14 mouse cellular contexts compared by ENCODE assay signal in the genomic region with DNA sequence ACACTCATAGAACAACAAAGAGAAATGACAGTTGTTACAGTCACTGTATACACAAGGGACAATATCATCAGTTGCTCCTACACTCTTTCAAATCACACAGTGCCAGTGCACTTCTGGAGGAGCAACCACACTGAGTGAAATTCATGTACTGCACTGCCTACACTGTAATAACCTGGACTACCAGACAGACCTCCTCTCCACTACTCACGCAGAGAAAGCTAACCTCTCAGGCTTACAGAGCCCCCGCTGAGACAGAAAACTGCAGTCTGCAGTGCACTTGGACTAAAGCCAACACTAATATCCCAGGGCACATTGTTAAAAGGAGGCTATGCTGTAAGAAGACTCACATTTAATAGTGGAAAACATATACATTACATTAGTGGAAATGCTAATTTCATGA.
DNase-seq lines count a peak whose midpoint lies in the region; ATAC-seq and TF ChIP-seq lines count a peak whose summit lies in the region.
"Had no signal": no experiment of that assay in that cellular context is flagged by ENCODE, and none has a peak within 500 bp of the region (broad histone marks: within the 10 kb centered on the region; RNA-seq: fewer than 3 reads in every experiment).

No protein-coding gene starts in this region.

- no peak overlapping the region for H3K4me2 ChIP-seq in hindbrain, embryonic 12.5 days (replicated peaks)
- H3K4me2 ChIP-seq in embryonic facial prominence, embryonic 12.5 days (replicated peaks), result no peak overlapping the region
- no peak overlapping the region for H3K4me2 ChIP-seq in limb, embryonic 14.5 days (replicated peaks; ENCODE audit: low read depth, low read length, severe bottlenecking)
- H3K4me2 ChIP-seq: liver, embryonic 12.5 days had no signal

- no peaks in the 10 kb centered on the region for H3K9me3 ChIP-seq in hindbrain, embryonic 12.5 days (replicated peaks)
- H3K9me3 ChIP-seq in hindbrain, embryonic 10.5 days, result no peaks in the 10 kb centered on the region
- no peaks in the 10 kb centered on the region for H3K9me3 ChIP-seq in embryonic facial prominence, embryonic 12.5 days
- H3K9me3 ChIP-seq in limb, embryonic 14.5 days (ENCODE audit: control insufficient read depth, low read length), result no peaks in the 10 kb centered on the region
- H3K9me3 ChIP-seq: liver, embryonic 12.5 days had no signal

- TF ChIP-seq POLR2A in limb, embryonic 14.5 days (IDR thresholded peaks at IDR 0.05; ENCODE audit: borderline replicate concordance, extremely low read depth, insufficient read depth, insufficient read length), result no peak

- no peaks in the 10 kb centered on the region for H3K27me3 ChIP-seq in hindbrain, embryonic 12.5 days
- H3K27me3 ChIP-seq in hindbrain, embryonic 10.5 days (ENCODE audit: insufficient read depth, poor library complexity, severe bottlenecking), result 0 out of 2 replicates have a peak, but pooled peaks cover 4% of the 10 kb centered on the region
- no peaks in the 10 kb centered on the region for H3K27me3 ChIP-seq in embryonic facial prominence, embryonic 12.5 days
- no peaks in the 10 kb centered on the region for H3K27me3 ChIP-seq in limb, embryonic 14.5 days (ENCODE audit: control insufficient read depth, insufficient read depth, low read length)
- H3K27me3 ChIP-seq: liver, embryonic 12.5 days had no signal

- no peaks in the 10 kb centered on the region for H3K4me1 ChIP-seq in hindbrain, embryonic 12.5 days
- H3K4me1 ChIP-seq in hindbrain, embryonic 10.5 days (replicated peaks), result no peaks in the 10 kb centered on the region
- peaks cover 10% of the 10 kb centered on the region; the same call in 1 of the 2 replicates for H3K4me1 ChIP-seq in embryonic facial prominence, embryonic 12.5 days
- H3K4me1 ChIP-seq in limb, embryonic 14.5 days (ENCODE audit: control insufficient read depth, insufficient read depth, low read length), result 0 out of 2 replicates have a peak, but pooled peaks cover 7% of the 10 kb centered on the region
- H3K4me1 ChIP-seq: liver, embryonic 12.5 days had no signal

- H3K9ac ChIP-seq in hindbrain, embryonic 12.5 days, result no peak overlapping the region
- no peak overlapping the region for H3K9ac ChIP-seq in embryonic facial prominence, embryonic 12.5 days
- no peak overlapping the region for H3K9ac ChIP-seq in limb, embryonic 14.5 days (ENCODE audit: low read depth, low read length, severe bottlenecking)
- H3K9ac ChIP-seq: liver, embryonic 12.5 days had no signal

- ATAC-seq in hindbrain, embryonic 12.5 days (ENCODE audit: low FRiP score), result peak; percentile 64
- peak; percentile 90 for ATAC-seq in embryonic facial prominence, embryonic 12.5 days (ENCODE audit: insufficient number of reproducible peaks, insufficient read depth, low FRiP score, low TSS enrichment)
- peak; percentile 53 for ATAC-seq in limb, embryonic 14.5 days (ENCODE audit: low FRiP score, low read depth)
- ATAC-seq: activated CD4-positive, CD25-positive, alpha-beta regulatory T cell, adult 4 months; liver, embryonic 12.5 days had no signal

- H3K4me3 ChIP-seq in hindbrain, embryonic 12.5 days, result no peak overlapping the region
- H3K4me3 ChIP-seq in hindbrain, embryonic 10.5 days, result no peak overlapping the region
- no peak overlapping the region for H3K4me3 ChIP-seq in embryonic facial prominence, embryonic 12.5 days
- no peak overlapping the region for H3K4me3 ChIP-seq in limb, embryonic 14.5 days (replicated peaks; ENCODE audit: low read length)
- H3K4me3 ChIP-seq: gastrocnemius, adult 2 months; liver, embryonic 12.5 days had no signal

- intact Hi-C loops in left cerebral cortex, postnatal 14 days (cut with DNase I), result no loop called here

- DNase-seq in hindbrain, embryonic 10.5 days (ENCODE audit: low spot score), result no peak
- DNase-seq in brain, adult 2 months (ENCODE audit: low read depth, low spot score), result peak; percentile 12
- peak; percentile 42 for DNase-seq in limb, embryonic 14.5 days (ENCODE audit: low spot score)
- DNase-seq in left cerebral cortex, postnatal 14 days (ENCODE audit: low spot score in 2 of 2), result no peak
- no peak for DNase-seq in ovary, adult 18-20 months (ENCODE audit: low spot score)
- DNase-seq: gastrocnemius, adult 2 months; kidney, adult 11 months; layer of hippocampus, adult 9-11 months; lung, postnatal 4 days; right cerebral cortex, postnatal 4 days had no signal

- WGBS in hindbrain, embryonic 12.5 days, result 34% methylated on average over 2 of the region's 2 CpGs
- WGBS in hindbrain, embryonic 10.5 days, result 58% methylated on average over 2 of the region's 2 CpGs
- WGBS in embryonic facial prominence, embryonic 12.5 days, result 20% methylated on average over 2 of the region's 2 CpGs
- WGBS in limb, embryonic 14.5 days, result 9% methylated on average over 2 of the region's 2 CpGs

- H3K36me3 ChIP-seq in hindbrain, embryonic 12.5 days, result no peaks in the 10 kb centered on the region
- H3K36me3 ChIP-seq in hindbrain, embryonic 10.5 days, result no peaks in the 10 kb centered on the region
- no peaks in the 10 kb centered on the region for H3K36me3 ChIP-seq in embryonic facial prominence, embryonic 12.5 days
- H3K36me3 ChIP-seq in limb, embryonic 14.5 days (ENCODE audit: control insufficient read depth, insufficient read depth, low read length), result no peaks in the 10 kb centered on the region
- H3K36me3 ChIP-seq: liver, embryonic 12.5 days had no signal

- H3K27ac ChIP-seq in hindbrain, embryonic 12.5 days, result no peak overlapping the region
- no peak overlapping the region for H3K27ac ChIP-seq in hindbrain, embryonic 10.5 days
- no peak overlapping the region for H3K27ac ChIP-seq in embryonic facial prominence, embryonic 12.5 days
- no peak overlapping the region for H3K27ac ChIP-seq in limb, embryonic 14.5 days (replicated peaks; ENCODE audit: low read depth, low read length)
- H3K27ac ChIP-seq: gastrocnemius, adult 2 months; liver, embryonic 12.5 days had no signal

Comparison
In these comparisons a context has a peak if more than half of its experiments do, and no peak if none do; other contexts are left out.
1. DNase-seq: peak in brain, adult 2 months (single experiment) and limb, embryonic 14.5 days (single experiment); none in hindbrain, embryonic 10.5 days (single experiment), left cerebral cortex, postnatal 14 days (0 of 2) and ovary, adult 18-20 months (single experiment).
2. Peak in every context shown above with its lines, with median percentiles within 50 percentile points of each other: ATAC-seq.